Mouse (Mus musculus) erythroblast, embryonic 14.5 days (primary cell): ENCODE results near the gene Tmem274.
"Not testable (repeated sequence)": the region's sequence is repeated elsewhere in the genome, so short reads cannot be mapped to it uniquely, and the experiment has no call there.

Source experiments
- GATA1 ChIP-seq: IDR thresholded peaks from 2 replicates; pipeline ENCODE4 v1.6.1; 2012; ENCODE audit warnings: low read length, inconsistent platforms, mixed read lengths
- TAL1 ChIP-seq: IDR thresholded peaks from 3 replicates; pipeline ENCODE4 v1.6.1; 2012; ENCODE audit warnings: low read length, inconsistent platforms, mixed read lengths

GRCm38 (mm10) chr4:149460475-149460874, 16.7 kb upstream of the Tmem274 start:
- TF ChIP-seq TAL1, GATA1: not testable (repeated sequence)
